Mouse (Mus musculus): ENCODE measurements around the gene Tnrc6b.

GRCm38 (mm10) chr15:80892341-80892740 lies 181.2 kb downstream of the Tnrc6b start:
- TF ChIP-seq CTCF (IDR thresholded peaks at IDR 0.05; ENCODE audit: low read depth, low read length) = no peak
- TF ChIP-seq EP300 (IDR thresholded peaks at IDR 0.05; ENCODE audit: insufficient read depth, low read depth, low read length) = no peak
- TF ChIP-seq POLR2A (IDR thresholded peaks at IDR 0.05; ENCODE audit: insufficient read depth, low read length) = no peak

Measured in ES-Bruce4 (cell line).